Mouse (Mus musculus): ENCODE data around the gene Mmgt1. TPM values are rescaled to one million over a fixed set of nuclear protein-coding genes. Genes with fewer than 3 reads are reported as not detected.

Gene Mmgt1
- polyA plus RNA-seq, 1 experiment, result 0.07 TPM

- H3K4me3 ChIP-seq (replicated peaks), result peak overlapping the region; percentile 92
- peaks cover 16% of the 10 kb centered on the region for H3K36me3 ChIP-seq (ENCODE audit: control insufficient read depth)
- no peaks in the 10 kb centered on the region; the same call in 1 of the 2 replicates for H3K27me3 ChIP-seq (ENCODE audit: control insufficient read depth)
- H3K9me3 ChIP-seq (ENCODE audit: control insufficient read depth, low read length), result peaks cover 4% of the 10 kb centered on the region
- peaks cover 22% of the 10 kb centered on the region for H3K4me1 ChIP-seq (ENCODE audit: control insufficient read depth)
- TF ChIP-seq TAL1 (IDR thresholded peaks at IDR 0.05; ENCODE audit: low read length) (no peak), GATA1 (IDR thresholded peaks at IDR 0.05; ENCODE audit: low read length) (no peak)
Measured at GRCm38 (mm10) chrX:56597219-56597886, 516 bp downstream of the Mmgt1 start.

DNA sequence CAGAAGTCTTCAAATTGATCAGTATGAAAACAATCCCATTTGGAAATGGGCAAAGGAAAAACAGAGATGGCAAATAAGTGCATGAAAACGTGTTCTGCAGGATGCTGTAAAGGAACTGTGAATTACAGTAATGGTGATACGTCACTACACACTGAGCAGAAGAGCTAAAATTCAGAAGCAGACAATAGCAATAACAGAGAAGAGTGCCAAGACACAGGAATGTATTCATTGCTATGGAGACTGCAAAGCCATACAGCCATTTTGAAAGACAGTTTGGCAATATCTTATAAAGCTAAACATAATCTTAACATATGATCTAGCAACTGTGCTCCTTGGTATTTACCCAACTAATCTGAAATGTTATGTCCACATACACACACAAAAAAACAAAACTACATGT lies 19.7 kb downstream of the Mmgt1 start:
- Histone ChIP-seq H3K9me3 (ENCODE audit: control insufficient read depth, low read length) (no peaks in the 10 kb centered on the region), H3K4me1 (ENCODE audit: control insufficient read depth) (no peaks in the 10 kb centered on the region), H3K27me3 (ENCODE audit: control insufficient read depth) (no peaks in the 10 kb centered on the region), H3K36me3 (ENCODE audit: control insufficient read depth) (no peaks in the 10 kb centered on the region), H3K4me3 (replicated peaks) (no peak overlapping the region)
- TF ChIP-seq GATA1 (IDR thresholded peaks at IDR 0.05; ENCODE audit: low read length) (no peak), TAL1 (IDR thresholded peaks at IDR 0.05; ENCODE audit: low read length) (no peak)

GRCm38 (mm10) chrX:56572465-56572864 lies 25.4 kb downstream of the Mmgt1 start:
- TF ChIP-seq TAL1 (IDR thresholded peaks at IDR 0.05; ENCODE audit: low read length) (no peak), GATA1 (IDR thresholded peaks at IDR 0.05; ENCODE audit: low read length) (no peak)
- Histone ChIP-seq H3K4me3 (replicated peaks) (no peak overlapping the region), H3K9me3 (ENCODE audit: control insufficient read depth, low read length) (no peaks in the 10 kb centered on the region), H3K36me3 (ENCODE audit: control insufficient read depth) (no peaks in the 10 kb centered on the region), H3K4me1 (ENCODE audit: control insufficient read depth) (no peaks in the 10 kb centered on the region), H3K27me3 (ENCODE audit: control insufficient read depth) (no peaks in the 10 kb centered on the region)

DNA sequence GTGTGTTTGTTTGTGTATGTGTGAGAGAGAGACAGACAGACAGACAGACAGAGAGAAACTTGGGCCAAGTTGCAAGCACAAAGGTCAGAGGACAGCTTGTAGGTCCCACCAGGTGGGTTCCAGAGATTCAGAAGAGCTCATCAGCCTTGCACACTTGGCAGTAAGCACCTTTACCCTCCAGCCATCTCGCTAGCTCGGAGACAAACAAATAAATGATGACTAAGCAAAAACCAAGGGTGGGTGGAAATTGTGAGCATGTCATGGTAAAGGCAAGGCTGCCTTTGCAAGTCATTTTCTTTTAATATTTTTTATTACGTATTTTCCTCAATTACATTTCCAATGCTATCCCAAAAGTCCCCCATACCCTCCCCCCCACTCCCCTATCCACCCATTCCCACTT lies 44.3 kb downstream of the Mmgt1 start:
- Histone ChIP-seq H3K27me3 (ENCODE audit: control insufficient read depth) (no peaks in the 10 kb centered on the region), H3K9me3 (ENCODE audit: control insufficient read depth, low read length) (no peaks in the 10 kb centered on the region), H3K4me1 (ENCODE audit: control insufficient read depth) (no peaks in the 10 kb centered on the region), H3K4me3 (replicated peaks) (no peak overlapping the region), H3K36me3 (ENCODE audit: control insufficient read depth) (no peaks in the 10 kb centered on the region)
- no peak for TF ChIP-seq TAL1 (IDR thresholded peaks at IDR 0.05; ENCODE audit: low read length)
- TF ChIP-seq GATA1 (IDR thresholded peaks at IDR 0.05; ENCODE audit: low read length), result no peak

DNA sequence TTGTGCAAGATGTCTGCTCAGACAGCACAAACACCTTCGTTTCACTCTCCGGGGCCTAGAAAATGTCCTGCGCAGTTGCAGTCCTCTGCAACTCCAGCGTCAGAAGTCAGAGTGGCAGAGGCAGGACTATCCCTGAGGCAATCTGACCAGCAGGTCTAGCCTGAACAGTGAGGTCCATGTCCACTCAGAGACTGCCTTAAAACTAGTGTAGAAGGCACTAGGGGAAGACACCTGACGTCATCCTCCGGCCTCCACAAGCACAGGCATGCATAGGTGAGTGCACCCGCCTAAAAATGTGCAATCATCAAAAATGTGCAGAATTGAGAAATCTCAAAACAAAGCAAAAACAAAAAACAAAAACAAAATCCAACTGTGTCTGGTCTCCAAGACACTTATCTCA lies 48.4 kb downstream of the Mmgt1 start, which contains the start of gene Gm648:
TSS of gene Gm648 (minus strand) at position 101 of the 400 bp plus-strand sequence.
- Histone ChIP-seq H3K27me3 (ENCODE audit: control insufficient read depth) (no peaks in the 10 kb centered on the region), H3K4me3 (replicated peaks) (no peak within 1 kb of the TSS), H3K9me3 (ENCODE audit: control insufficient read depth, low read length) (no peaks in the 10 kb centered on the region), H3K4me1 (ENCODE audit: control insufficient read depth) (no peaks in the 10 kb centered on the region), H3K36me3 (ENCODE audit: control insufficient read depth) (no peaks in the 10 kb centered on the region)
- TF ChIP-seq GATA1 (IDR thresholded peaks at IDR 0.05; ENCODE audit: low read length) (no peak), TAL1 (IDR thresholded peaks at IDR 0.05; ENCODE audit: low read length) (no peak)

- H3K36me3 ChIP-seq (ENCODE audit: control insufficient read depth), result no peaks in the 10 kb centered on the region
- H3K4me1 ChIP-seq (ENCODE audit: control insufficient read depth), result no peaks in the 10 kb centered on the region
- TF ChIP-seq GATA1 (IDR thresholded peaks at IDR 0.05; ENCODE audit: low read length) (no peak), TAL1 (IDR thresholded peaks at IDR 0.05; ENCODE audit: low read length) (no peak)
- no peaks in the 10 kb centered on the region for H3K9me3 ChIP-seq (ENCODE audit: control insufficient read depth, low read length)
- no peaks in the 10 kb centered on the region for H3K27me3 ChIP-seq (ENCODE audit: control insufficient read depth)
- H3K4me3 ChIP-seq (replicated peaks), result no peak overlapping the region
Measured at GRCm38 (mm10) chrX:56537162-56537561, 60.7 kb downstream of the Mmgt1 start.

Other genes with a start within 250 kb of the Mmgt1 start
- gene Smim10l2a, start 223.5 kb downstream of the Mmgt1 start, polyA plus RNA-seq (2012), result not detected in 2 replicates
- gene Gm2174, start 150.1 kb downstream of the Mmgt1 start, polyA plus RNA-seq (2012), result not detected in 2 replicates
- 2.0 and 2.1 TPM in 2 replicates for gene Ints6l, start 143.2 kb downstream of the Mmgt1 start, polyA plus RNA-seq (2012)
- not detected in 2 replicates for gene Gm10477, start 73.3 kb downstream of the Mmgt1 start, polyA plus RNA-seq (2012)
- gene Gm648, start 48.5 kb downstream of the Mmgt1 start, polyA plus RNA-seq (2012), result not detected in 2 replicates
- 0.41 and 0.89 TPM in 2 replicates for gene Slc9a6, start 11.7 kb upstream of the Mmgt1 start, polyA plus RNA-seq (2012)
- 0.12 and 0.17 TPM in 2 replicates for gene Fhl1, start 133.7 kb upstream of the Mmgt1 start, polyA plus RNA-seq (2012)
- not detected in 2 replicates for gene Map7d3, start 224.3 kb upstream of the Mmgt1 start, polyA plus RNA-seq (2012)

All from erythroblast, embryonic 14.5 days (primary cell).